Mouse (Mus musculus) adipose tissue, adult 10 weeks (tissue): ENCODE results near the gene Zfp946. TPM values are rescaled to one million over a fixed set of nuclear protein-coding genes. Genes with fewer than 3 reads are reported as not detected.

ENCODE experiments used
- polyA plus RNA-seq: library from polyadenylated mRNA; stranded (reverse); fragments of 350-450 nt; fragmentation: Illumina TruSeq; extraction: RNeasy Lipid Tissue Mini Kit (QIAGEN cat#74804); gene quantifications from one replicate; pipeline ENCODE4 v1.2.3, GENCODE M21; 2014; ENCODE audit warnings: low read depth, low replicate concordance

Zfp946 gene
- polyA plus RNA-seq = 9.7 TPM

GRCm38 (mm10) chr17:22423952-22424617 lies at the start of gene Zfp946:
Gene Zfp946 (plus strand): TSS chr17:22424222.

Other genes starting within 250 kb of the Zfp946 start
- gene Zfp994, start 198.6 kb upstream of the Zfp946 start, polyA plus RNA-seq = 4.5 TPM
- gene CT030661.1, start 109.4 kb upstream of the Zfp946 start, polyA plus RNA-seq = 11.7 TPM
- 8.7 TPM for gene Zfp944, start 62.8 kb upstream of the Zfp946 start, polyA plus RNA-seq
- 8.6 TPM for gene Zfp758, start 62.8 kb upstream of the Zfp946 start, polyA plus RNA-seq
- gene Vmn2r111, start 149.3 kb downstream of the Zfp946 start, polyA plus RNA-seq = not detected
- gene Vmn2r112, start 176.7 kb downstream of the Zfp946 start, polyA plus RNA-seq = not detected